ENCODE assay signal across 20 mouse cellular contexts in genomic region chr3:41162514-41162913, GRCm38 (mm10).
"Had no signal": no experiment of that assay in that cellular context is flagged by ENCODE, and none has a peak within 500 bp of the region (broad histone marks: within the 10 kb centered on the region; RNA-seq: fewer than 3 reads in every experiment).

No protein-coding gene starts in this region.

- H3K4me2 ChIP-seq: limb, embryonic 12.5 days; limb, embryonic 15.5 days; lung, embryonic 14.5 days; midbrain, embryonic 12.5 days; midbrain, embryonic 15.5 days; neural tube, embryonic 12.5 days; neural tube, embryonic 15.5 days had no signal

- H3K4me1 ChIP-seq: limb, embryonic 12.5 days; limb, embryonic 15.5 days; midbrain, embryonic 12.5 days; midbrain, embryonic 15.5 days; neural tube, embryonic 12.5 days; neural tube, embryonic 15.5 days had no signal

- H3K36me3 ChIP-seq: limb, embryonic 12.5 days; limb, embryonic 15.5 days; midbrain, embryonic 12.5 days; midbrain, embryonic 15.5 days; neural tube, embryonic 12.5 days; neural tube, embryonic 15.5 days had no signal

- H3K9me3 ChIP-seq: limb, embryonic 12.5 days; limb, embryonic 15.5 days; midbrain, embryonic 12.5 days; midbrain, embryonic 15.5 days; neural tube, embryonic 12.5 days; neural tube, embryonic 15.5 days had no signal

- H3K27me3 ChIP-seq: limb, embryonic 12.5 days; limb, embryonic 15.5 days; midbrain, embryonic 12.5 days; midbrain, embryonic 15.5 days; neural tube, embryonic 12.5 days; neural tube, embryonic 15.5 days had no signal

- ATAC-seq: lung, postnatal 0 days; midbrain, embryonic 15.5 days had no signal

- H3K4me3 ChIP-seq: limb, embryonic 12.5 days; limb, embryonic 15.5 days; midbrain, embryonic 12.5 days; midbrain, embryonic 15.5 days; neural tube, embryonic 12.5 days; neural tube, embryonic 15.5 days had no signal

- H3K27ac ChIP-seq: limb, embryonic 12.5 days; limb, embryonic 15.5 days; macrophage; midbrain, embryonic 12.5 days; midbrain, embryonic 15.5 days; neural tube, embryonic 12.5 days; neural tube, embryonic 15.5 days; stomach, postnatal 0 days had no signal

- H3K9ac ChIP-seq: limb, embryonic 12.5 days; limb, embryonic 15.5 days; lung, embryonic 14.5 days; midbrain, embryonic 12.5 days; midbrain, embryonic 15.5 days; neural tube, embryonic 12.5 days; neural tube, embryonic 15.5 days had no signal

- DNase-seq: kidney, adult 9 months; kidney, postnatal 14 days; kidney, postnatal 4 days; left cerebral cortex, postnatal 4 days; lung, embryonic 14.5 days; right cerebral cortex, adult 18-20 months; right cerebral cortex, postnatal 14 days; right cerebral cortex, postnatal 4 days; thymus, adult 2 months; thymus, postnatal 14 days; thymus, postnatal 4 days had no signal
